Comparison of ENCODE assay signal across 23 mouse cellular contexts in the genomic region with DNA sequence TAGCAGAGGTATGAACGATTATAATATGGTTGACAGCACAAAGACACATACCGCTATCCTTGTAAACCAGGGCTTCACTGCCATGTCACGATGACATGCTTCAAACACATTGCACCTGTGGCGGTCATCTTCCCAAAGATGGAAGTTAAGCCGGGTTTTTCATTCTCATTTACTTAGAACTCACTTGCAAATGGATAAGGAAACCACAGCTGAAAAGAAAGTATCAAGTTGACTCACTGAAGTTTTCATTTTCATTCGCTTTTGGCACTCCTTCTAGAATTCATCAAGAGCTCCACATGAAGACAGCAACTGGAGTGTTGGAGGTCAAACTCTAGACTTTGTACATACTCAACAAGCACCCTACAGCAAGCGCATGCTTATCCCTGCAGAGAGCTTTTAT.
"Had no signal": no experiment of that assay in that cellular context is flagged by ENCODE, and none has a peak within 500 bp of the region (broad histone marks: within the 10 kb centered on the region; RNA-seq: fewer than 3 reads in every experiment).

No protein-coding gene starts in this region.

- H3K27me3 ChIP-seq: heart, embryonic 13.5 days; hindbrain, embryonic 13.5 days; hindbrain, embryonic 15.5 days; intestine, embryonic 15.5 days; limb, embryonic 13.5 days; limb, embryonic 15.5 days; liver, embryonic 12.5 days had no signal

- H3K4me2 ChIP-seq: heart, embryonic 11.5 days; heart, embryonic 13.5 days; heart, embryonic 15.5 days; hindbrain, embryonic 13.5 days; hindbrain, embryonic 15.5 days; intestine, embryonic 15.5 days; limb, embryonic 13.5 days; limb, embryonic 15.5 days; liver, embryonic 12.5 days had no signal

- H3K9ac ChIP-seq: heart, embryonic 13.5 days; heart, embryonic 15.5 days; hindbrain, embryonic 13.5 days; hindbrain, embryonic 15.5 days; intestine, embryonic 15.5 days; limb, embryonic 13.5 days; limb, embryonic 15.5 days; liver, embryonic 12.5 days had no signal

- H3K27ac ChIP-seq: heart, embryonic 13.5 days; heart, embryonic 15.5 days; hindbrain, embryonic 13.5 days; hindbrain, embryonic 15.5 days; hindbrain, postnatal 0 days; intestine, embryonic 15.5 days; layer of hippocampus, adult 2 months; limb, embryonic 13.5 days; limb, embryonic 15.5 days; liver, embryonic 12.5 days had no signal

- H3K36me3 ChIP-seq: heart, embryonic 13.5 days; heart, embryonic 15.5 days; hindbrain, embryonic 13.5 days; hindbrain, embryonic 15.5 days; intestine, embryonic 15.5 days; limb, embryonic 13.5 days; limb, embryonic 15.5 days; liver, embryonic 12.5 days had no signal

- H3K4me3 ChIP-seq: heart, embryonic 13.5 days; heart, embryonic 15.5 days; hindbrain, embryonic 13.5 days; hindbrain, embryonic 15.5 days; intestine, embryonic 15.5 days; layer of hippocampus, adult 2 months; limb, embryonic 13.5 days; limb, embryonic 15.5 days; liver, embryonic 12.5 days had no signal

- DNase-seq: gastrocnemius, postnatal 10 days; heart, adult 18-20 months; heart, postnatal 14 days; kidney, adult 18-20 months; kidney, adult 8-10 months; kidney, postnatal 10 days; kidney, postnatal 25 days; kidney, postnatal 4 days; layer of hippocampus, postnatal 36 days; left cerebral cortex, postnatal 4 days had no signal

- H3K4me1 ChIP-seq: hindbrain, embryonic 13.5 days; hindbrain, embryonic 15.5 days; intestine, embryonic 15.5 days; limb, embryonic 13.5 days had no signal

- ATAC-seq: hindbrain, postnatal 0 days; inflammation-experienced regulatory T-cells, adult 6 months; intestine, postnatal 0 days; liver, embryonic 12.5 days had no signal

- H3K9me3 ChIP-seq: heart, embryonic 13.5 days; heart, embryonic 15.5 days; hindbrain, embryonic 13.5 days; hindbrain, embryonic 15.5 days; intestine, embryonic 15.5 days; limb, embryonic 13.5 days; limb, embryonic 15.5 days; liver, embryonic 12.5 days had no signal
